Mouse (Mus musculus) MEL (cell line): ENCODE results near the gene Myl6. TPM values are rescaled to one million over a fixed set of nuclear protein-coding genes. Genes with fewer than 3 reads are reported as not detected.
A peak's percentile ranks its signal among the peaks of the same experiment; 100 is the strongest.

Experiments used
- DNase-seq: peaks from one replicate; pipeline ENCODE4 v3.0.0; 2011; ENCODE audit warnings: low read depth, low spot score
- H3K27ac ChIP-seq: 2 replicates; pipeline ENCODE4 v1.5.1; 2012; ENCODE audit warnings: low read depth, mild to moderate bottlenecking, control low read depth, low read length, moderate library complexity; ENCODE audit not compliant: control insufficient read depth
- H3K27me3 ChIP-seq, 2 experiments: fragments of 150-350 bp in 1 of 2; sonication (generic) in 1 of 2; 2 replicates each; pipeline ENCODE4 v1.6.1; 2012; ENCODE audit warnings: low read length in 2 of 2, mild to moderate bottlenecking in 2 of 2, improper control_type of control experiment in 1 of 2, moderate library complexity in 1 of 2; ENCODE audit not compliant: insufficient read depth in 2 of 2, control insufficient read depth in 1 of 2
- H3K36me3 ChIP-seq, 2 experiments: 2 replicates each; pipeline ENCODE4 v1.6.1; 2012 to 2014; ENCODE audit warnings: low read length in 2 of 2, improper control_type of control experiment in 1 of 2, inconsistent platforms in 1 of 2, mild to moderate bottlenecking in 1 of 2; ENCODE audit not compliant: insufficient read depth in 2 of 2, control insufficient read depth in 1 of 2
- H3K4me1 ChIP-seq, 2 experiments: fragments of 150-350 bp in 1 of 2; sonication (generic) in 1 of 2; 2 replicates each; pipeline ENCODE4 v1.6.1; 2012; ENCODE audit warnings: low read length in 2 of 2, improper control_type of control experiment in 1 of 2, mild to moderate bottlenecking in 1 of 2; ENCODE audit not compliant: insufficient read depth in 2 of 2, control insufficient read depth in 1 of 2
- H3K4me3 ChIP-seq, 2 experiments: fragments of 150-350 bp in 1 of 2; sonication (generic) in 1 of 2; 2 replicates each; pipeline ENCODE4 v1.5.1; 2012; ENCODE audit warnings: low read depth in 2 of 2, low read length in 2 of 2, mild to moderate bottlenecking in 2 of 2, moderate library complexity in 2 of 2, control low read depth in 1 of 2, improper control_type of control experiment in 1 of 2; ENCODE audit not compliant: control insufficient read depth in 1 of 2, insufficient read depth in 1 of 2
- H3K79me2 ChIP-seq: 2 replicates; pipeline ENCODE4 v1.6.1; 2012; ENCODE audit warnings: mild to moderate bottlenecking, low read length, moderate library complexity; ENCODE audit not compliant: control insufficient read depth, poor library complexity, insufficient read depth
- H3K9ac ChIP-seq: 2 replicates; pipeline ENCODE4 v1.6.1; 2012; ENCODE audit warnings: low read depth, mild to moderate bottlenecking, control low read depth, low read length, moderate library complexity; ENCODE audit not compliant: control insufficient read depth, poor library complexity, severe bottlenecking
- H3K9me3 ChIP-seq: fragments of 150-350 bp; sonication (generic); replicated peaks from 2 replicates; pipeline ENCODE4 v1.6.1; 2012; ENCODE audit warnings: mild to moderate bottlenecking, low read length, improper control_type of control experiment, moderate library complexity; ENCODE audit not compliant: insufficient read depth
- BHLHE40 ChIP-seq: IDR thresholded peaks from 2 replicates; pipeline ENCODE4 v1.6.1; 2012; ENCODE audit warnings: low read depth, mild to moderate bottlenecking, inconsistent platforms, low read length, improper control_type of control experiment, borderline replicate concordance
- CHD1 ChIP-seq: IDR thresholded peaks from 2 replicates; pipeline ENCODE4 v1.6.1; 2012; ENCODE audit warnings: low read depth, mild to moderate bottlenecking, inconsistent platforms, low read length, improper control_type of control experiment
- CTCF ChIP-seq, 3 experiments: IDR thresholded peaks in 2 of 3; conservative IDR thresholded peaks in 1 of 3; 2 replicates each; pipeline ENCODE4 v1.5.1; 2011 to 2012; ENCODE audit warnings: low read length in 3 of 3, low read depth in 2 of 3, mild to moderate bottlenecking in 2 of 3, improper control_type of control experiment in 1 of 3, inconsistent platforms in 1 of 3, mixed read lengths in 1 of 3, moderate library complexity in 1 of 3; ENCODE audit not compliant: control insufficient read depth in 1 of 3, insufficient read depth in 1 of 3, poor library complexity in 1 of 3, severe bottlenecking in 1 of 3
- E2F4 ChIP-seq: IDR thresholded peaks from 2 replicates; pipeline ENCODE4 v1.6.1; 2011; ENCODE audit warnings: low read depth, low read length, improper control_type of control experiment, borderline replicate concordance
- ELF1 ChIP-seq: IDR thresholded peaks from 2 replicates; pipeline ENCODE4 v1.6.1; 2014; ENCODE audit warnings: low read depth, mild to moderate bottlenecking, inconsistent platforms, low read length, improper control_type of control experiment, moderate library complexity
- EP300 ChIP-seq, 2 experiments: IDR thresholded peaks; 2 replicates each; pipeline ENCODE4 v1.6.1; 2011; ENCODE audit warnings: improper control_type of control experiment in 2 of 2, low read length in 2 of 2, low read depth in 1 of 2, mild to moderate bottlenecking in 1 of 2
- ETS1 ChIP-seq: IDR thresholded peaks from 2 replicates; pipeline ENCODE4 v1.6.1; 2012; ENCODE audit warnings: low read depth, mild to moderate bottlenecking, inconsistent platforms, low read length, improper control_type of control experiment, moderate library complexity
- GATA1 ChIP-seq: IDR thresholded peaks from 2 replicates; pipeline ENCODE4 v1.6.1; 2011; ENCODE audit warnings: low read depth, low read length, improper control_type of control experiment
- HCFC1 ChIP-seq: IDR thresholded peaks from 2 replicates; pipeline ENCODE4 v1.6.1; 2012; ENCODE audit warnings: low read depth, mild to moderate bottlenecking, inconsistent platforms, low read length, improper control_type of control experiment, moderate library complexity
- JUND ChIP-seq: IDR thresholded peaks from 2 replicates; pipeline ENCODE4 v1.6.1; 2011; ENCODE audit warnings: low read depth, mild to moderate bottlenecking, improper control_type of control experiment, low read length
- KAT2A ChIP-seq: conservative IDR thresholded peaks from 2 replicates; pipeline ENCODE4 v1.6.1; 2012; ENCODE audit warnings: low read depth, low read length, improper control_type of control experiment, inconsistent platforms
- MAFK ChIP-seq: IDR thresholded peaks from 2 replicates; pipeline ENCODE4 v1.6.1; 2011; ENCODE audit warnings: low read depth, mild to moderate bottlenecking, low read length, improper control_type of control experiment, borderline replicate concordance
- MAX ChIP-seq: IDR thresholded peaks from 2 replicates; pipeline ENCODE4 v1.6.1; 2011; ENCODE audit warnings: low read length, improper control_type of control experiment
- MAZ ChIP-seq: IDR thresholded peaks from 2 replicates; pipeline ENCODE4 v1.6.1; 2012; ENCODE audit warnings: low read depth, mild to moderate bottlenecking, inconsistent platforms, low read length, improper control_type of control experiment
- MXI1 ChIP-seq: IDR thresholded peaks from 2 replicates; pipeline ENCODE4 v1.6.1; 2011; ENCODE audit warnings: mild to moderate bottlenecking, low read depth, low read length, improper control_type of control experiment
- MYB ChIP-seq: IDR thresholded peaks from 2 replicates; pipeline ENCODE4 v1.6.1; 2011; ENCODE audit warnings: mild to moderate bottlenecking, low read depth, low read length, improper control_type of control experiment
- MYC ChIP-seq: IDR thresholded peaks from 2 replicates; pipeline ENCODE4 v1.6.1; 2011; ENCODE audit warnings: low read depth, mild to moderate bottlenecking, low read length, improper control_type of control experiment, moderate library complexity
- NELFE ChIP-seq: IDR thresholded peaks from 2 replicates; pipeline ENCODE4 v1.6.1; 2011; ENCODE audit warnings: low read depth, low read length, improper control_type of control experiment
- NRF1 ChIP-seq: IDR thresholded peaks from 2 replicates; pipeline ENCODE4 v1.6.1; 2014; ENCODE audit warnings: low read depth, mild to moderate bottlenecking, inconsistent platforms, low read length, improper control_type of control experiment, moderate library complexity; ENCODE audit not compliant: poor library complexity, insufficient read depth, severe bottlenecking
- POLR2A ChIP-seq, 2 experiments: IDR thresholded peaks; 2 replicates each; pipeline ENCODE4 v1.6.1; 2011 to 2012; ENCODE audit warnings: low read length in 2 of 2, mild to moderate bottlenecking in 2 of 2, control low read depth in 1 of 2, improper control_type of control experiment in 1 of 2, low read depth in 1 of 2, moderate library complexity in 1 of 2; ENCODE audit not compliant: control insufficient read depth in 1 of 2, insufficient read depth in 1 of 2, poor library complexity in 1 of 2
- POLR2AphosphoS2 ChIP-seq: IDR thresholded peaks from 2 replicates; pipeline ENCODE4 v1.6.1; 2011; ENCODE audit warnings: low read length, improper control_type of control experiment
- POLR2AphosphoS5 ChIP-seq: IDR thresholded peaks from 2 replicates; pipeline ENCODE4 v1.6.1; 2012; ENCODE audit warnings: low read depth, borderline replicate concordance, mild to moderate bottlenecking, inconsistent platforms, low read length, moderate library complexity, mixed read lengths
- RAD21 ChIP-seq: IDR thresholded peaks from 2 replicates; pipeline ENCODE4 v1.6.1; 2011; ENCODE audit warnings: mild to moderate bottlenecking, low read depth, low read length, improper control_type of control experiment
- RCOR1 ChIP-seq: IDR thresholded peaks from 2 replicates; pipeline ENCODE4 v1.6.1; 2012; ENCODE audit warnings: low read depth, mild to moderate bottlenecking, inconsistent platforms, low read length, improper control_type of control experiment
- SIN3A ChIP-seq: IDR thresholded peaks from 2 replicates; pipeline ENCODE4 v1.6.1; 2012; ENCODE audit warnings: low read length, improper control_type of control experiment, inconsistent platforms
- SMC3 ChIP-seq: IDR thresholded peaks from 2 replicates; pipeline ENCODE4 v1.6.1; 2011; ENCODE audit warnings: low read depth, low read length, improper control_type of control experiment
- TBP ChIP-seq: IDR thresholded peaks from 2 replicates; pipeline ENCODE4 v1.8.0; 2011; ENCODE audit warnings: low read depth, low read length, improper control_type of control experiment
- TCF12 ChIP-seq: IDR thresholded peaks from 2 replicates; pipeline ENCODE4 v1.6.1; 2014; ENCODE audit warnings: low read depth, mild to moderate bottlenecking, inconsistent platforms, low read length, improper control_type of control experiment, moderate library complexity
- USF1 ChIP-seq: IDR thresholded peaks from 2 replicates; pipeline ENCODE4 v1.6.1; 2014; ENCODE audit warnings: low read depth, mild to moderate bottlenecking, inconsistent platforms, low read length, improper control_type of control experiment, moderate library complexity
- USF2 ChIP-seq, 2 experiments: IDR thresholded peaks; 2 replicates each; pipeline ENCODE4 v1.6.1; 2011 to 2012; ENCODE audit warnings: improper control_type of control experiment in 2 of 2, low read length in 2 of 2, borderline replicate concordance in 1 of 2, inconsistent platforms in 1 of 2, low read depth in 1 of 2, mild to moderate bottlenecking in 1 of 2; ENCODE audit not compliant: insufficient read depth in 1 of 2
- ZC3H11A ChIP-seq: IDR thresholded peaks from 2 replicates; pipeline ENCODE4 v1.6.1; 2012; ENCODE audit warnings: low read depth, mild to moderate bottlenecking, inconsistent platforms, low read length, improper control_type of control experiment
- ZKSCAN1 ChIP-seq: IDR thresholded peaks from 2 replicates; pipeline ENCODE4 v1.6.1; 2012; ENCODE audit warnings: low read depth, mild to moderate bottlenecking, inconsistent platforms, low read length, improper control_type of control experiment, moderate library complexity
- ZMIZ1 ChIP-seq: IDR thresholded peaks from 2 replicates; pipeline ENCODE4 v1.6.1; 2012; ENCODE audit warnings: low read depth, mild to moderate bottlenecking, inconsistent platforms, low read length, improper control_type of control experiment, moderate library complexity
- ZNF384 ChIP-seq: IDR thresholded peaks from 2 replicates; pipeline ENCODE4 v1.6.1; 2012; ENCODE audit warnings: low read depth, mild to moderate bottlenecking, inconsistent platforms, low read length, improper control_type of control experiment
- polyA plus RNA-seq, 2 experiments: library from polyadenylated mRNA; stranded (reverse) in 1 of 2; unstranded in 1 of 2; fragments of >175 nt in 1 of 2; fragments of >200 nt in 1 of 2; gene quantifications; 2 replicates each; pipeline versions ENCODE4 v1.2.1 to v1.2.4; 2012; ENCODE audit warnings: low replicate concordance in 2 of 2, low read depth in 1 of 2; ENCODE audit not compliant: insufficient read length in 2 of 2, insufficient read depth in 1 of 2, missing spikeins in 1 of 2
- total RNA-seq: library from RNA; depleted of rRNA; stranded (reverse); fragments of 300-350 nt; gene quantifications from 2 replicates; pipeline ENCODE4 v1.2.3, GENCODE M21; 2012

Gene Myl6
- total and polyA plus RNA-seq, 3 experiments, result 399 to 589 TPM; not detected in 1

- peaks cover 5 to 12% of the 10 kb centered on the region in 2 experiments; a peak in 3 of 4 replicates for H3K4me1 ChIP-seq
- peak; percentile 76 for DNase-seq
- H3K9ac ChIP-seq, result peak overlapping the region; percentile 71
- peaks cover 8% of the 10 kb centered on the region for H3K79me2 ChIP-seq
- H3K4me3 ChIP-seq, result peak overlapping the region; percentile 59 to 62
- TF ChIP-seq ZNF384 (no peak), MYB (no peak), RCOR1 (no peak), MYC (no peak), SIN3A (0 out of 2 replicates have a peak, but pooled peaks have one; percentile 43), TCF12 (no peak), ETS1 (0 out of 2 replicates have a peak, but pooled peaks have one; percentile 24), POLR2AphosphoS5 (no peak), SMC3 (no peak), TBP (peak; percentile 94), ZKSCAN1 (no peak), ZC3H11A (no peak), BHLHE40 (no peak), KAT2A (no peak), CHD1 (no peak), RAD21 (no peak), ZMIZ1 (no peak), USF1 (no peak), NELFE (peak; percentile 10; the same call in 1 of the 2 replicates), GATA1 (peak; percentile 50; the same call in 1 of the 2 replicates), MXI1 (no peak), POLR2AphosphoS2 (no peak), MAX (no peak), ELF1 (0 out of 2 replicates have a peak, but pooled peaks have one; percentile 12), HCFC1 (no peak), E2F4 (no peak), MAZ (peak; percentile 44; the same call in 1 of the 2 replicates), MAFK (no peak), NRF1 (no peak), USF2 (IDR thresholded peaks at IDR 0.05; ENCODE audit: borderline replicate concordance in 1 of 2, insufficient read depth in 1 of 2, low read depth in 1 of 2, low read length in 2 of 2) (no peak), EP300 (IDR thresholded peaks at IDR 0.05; ENCODE audit: low read depth in 1 of 2, low read length in 2 of 2) (no peak), JUND (no peak), POLR2A (IDR thresholded peaks at IDR 0.05; ENCODE audit: control insufficient read depth in 1 of 2, insufficient read depth in 1 of 2, low read depth in 1 of 2, low read length in 2 of 2, poor library complexity in 1 of 2) (no peak), CTCF (IDR thresholded peaks at IDR 0.05 in 2 of 3, conservative IDR thresholded peaks at IDR 0.05 in 1 of 3; ENCODE audit: control insufficient read depth in 1 of 3, insufficient read depth in 1 of 3, low read depth in 2 of 3, low read length in 3 of 3, poor library complexity in 1 of 3, severe bottlenecking in 1 of 3) (no peak)
- H3K27me3 ChIP-seq, result no peaks in the 10 kb centered on the region
- H3K27ac ChIP-seq, result peak overlapping the region; percentile 86
- H3K9me3 ChIP-seq, result no peaks in the 10 kb centered on the region
- H3K36me3 ChIP-seq, result peaks cover 0 to 11% of the 10 kb centered on the region in 2 experiments; a peak in 2 of 4 replicates
Observed at GRCm38 (mm10) chr10:128526366-128527356, 32.7 kb upstream of the Myl6 start.
